Mouse (Mus musculus): Measurements from ENCODE around the gene Cnih1. TPM values are rescaled to one million over a fixed set of nuclear protein-coding genes. Genes with fewer than 3 reads are reported as not detected.
A peak's percentile ranks its signal among the peaks of the same experiment; 100 is the strongest.

Cnih1 gene
- polyA plus RNA-seq, 1 experiment, result 104 TPM

DNA sequence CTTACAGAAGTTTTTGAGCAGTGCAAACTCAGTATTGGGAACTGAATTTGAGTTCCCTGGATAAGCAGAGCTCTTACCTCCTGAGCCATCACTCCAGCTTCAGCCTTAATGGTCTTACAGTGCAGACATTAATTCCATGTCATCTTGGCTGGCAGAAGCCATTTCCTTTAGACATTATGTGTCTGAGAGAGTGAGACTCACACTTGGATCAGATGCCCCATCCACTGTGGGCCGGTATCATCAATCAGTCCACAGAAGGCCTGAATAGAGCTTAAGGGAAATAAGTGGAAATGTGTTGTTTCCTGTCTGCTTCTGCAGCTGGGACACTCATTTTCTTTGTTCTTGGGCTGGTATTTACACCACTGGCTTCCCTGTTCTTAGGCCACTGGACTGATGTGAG is 15.6 kb upstream of the Cnih1 start:
- Histone ChIP-seq H3K79me2 (ENCODE audit: control insufficient read depth, insufficient read depth) (no peaks in the 10 kb centered on the region), H3K27me3 (ENCODE audit: control insufficient read depth, insufficient read depth, insufficient read length) (no peaks in the 10 kb centered on the region), H3K36me3 (ENCODE audit: control insufficient read depth, insufficient read depth) (peaks cover 23% of the 10 kb centered on the region), H3K4me3 (no peak overlapping the region), H3ac (ENCODE audit: control insufficient read depth, insufficient read length) (no peak overlapping the region), H3K4me2 (ENCODE audit: low read depth) (no peak overlapping the region)
- TF ChIP-seq CEBPB (IDR thresholded peaks at IDR 0.05; ENCODE audit: insufficient read depth, poor library complexity, severe bottlenecking) (no peak), USF1 (IDR thresholded peaks at IDR 0.05; ENCODE audit: low read depth) (no peak), SRF (IDR thresholded peaks at IDR 0.05; ENCODE audit: control insufficient read depth, insufficient read length, low read depth) (no peak), MAX (IDR thresholded peaks at IDR 0.05; ENCODE audit: low read depth) (no peak), E2F4 (IDR thresholded peaks at IDR 0.05; ENCODE audit: insufficient read depth) (no peak), POLR2A (IDR thresholded peaks at IDR 0.05; ENCODE audit: insufficient read length, low read depth) (no peak), MYOD1 (IDR thresholded peaks at IDR 0.05; ENCODE audit: control insufficient read depth in 1 of 3, insufficient read length in 2 of 3, low read depth in 2 of 3) (no peak), REST (IDR thresholded peaks at IDR 0.05; ENCODE audit: insufficient read depth, insufficient read length) (no peak), TCF12 (IDR thresholded peaks at IDR 0.05; ENCODE audit: insufficient read depth, poor library complexity, severe bottlenecking) (no peak), MYOG (IDR thresholded peaks at IDR 0.05; ENCODE audit: control insufficient read depth in 1 of 3, insufficient read depth in 1 of 3, insufficient read length in 2 of 3, low read depth in 2 of 3) (no peak), POLR2AphosphoS2 (IDR thresholded peaks at IDR 0.05; ENCODE audit: insufficient read length, low read depth) (no peak), TCF3 (IDR thresholded peaks at IDR 0.05; ENCODE audit: insufficient read length, low read depth) (no peak)

DNA sequence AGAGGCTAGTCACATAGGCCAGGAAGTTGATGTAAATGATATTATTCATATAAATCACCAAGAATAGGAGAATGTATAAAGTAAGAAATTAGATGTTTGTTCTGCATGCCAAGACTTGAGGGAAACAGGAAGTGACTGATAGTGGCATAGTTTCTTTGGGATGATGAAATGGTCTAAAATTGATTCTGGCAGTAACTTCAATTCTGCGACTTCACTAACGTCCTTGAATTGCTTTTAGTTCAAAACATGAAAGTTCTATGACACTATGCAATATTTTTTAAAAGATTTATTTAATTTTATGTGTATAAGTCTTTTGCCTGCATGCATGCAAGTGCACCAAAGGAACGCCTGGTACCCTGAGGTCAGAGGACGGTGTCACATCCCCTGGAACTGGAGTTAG is 15.0 kb upstream of the Cnih1 start:
- Histone ChIP-seq H3ac (ENCODE audit: control insufficient read depth, insufficient read length) (no peak overlapping the region), H3K4me2 (ENCODE audit: low read depth) (no peak overlapping the region), H3K79me2 (ENCODE audit: control insufficient read depth, insufficient read depth) (no peaks in the 10 kb centered on the region), H3K27me3 (ENCODE audit: control insufficient read depth, insufficient read depth, insufficient read length) (no peaks in the 10 kb centered on the region), H3K36me3 (ENCODE audit: control insufficient read depth, insufficient read depth) (peaks cover 18% of the 10 kb centered on the region), H3K4me3 (no peak overlapping the region)
- TF ChIP-seq CEBPB (IDR thresholded peaks at IDR 0.05; ENCODE audit: insufficient read depth, poor library complexity, severe bottlenecking), result no peak
- TF ChIP-seq E2F4 (IDR thresholded peaks at IDR 0.05; ENCODE audit: insufficient read depth), result no peak
- TF ChIP-seq MYOD1 (IDR thresholded peaks at IDR 0.05; ENCODE audit: control insufficient read depth in 1 of 3, insufficient read length in 2 of 3, low read depth in 2 of 3), result no peak
- no peak for TF ChIP-seq MYOG (IDR thresholded peaks at IDR 0.05; ENCODE audit: control insufficient read depth in 1 of 3, insufficient read depth in 1 of 3, insufficient read length in 2 of 3, low read depth in 2 of 3)

DNA sequence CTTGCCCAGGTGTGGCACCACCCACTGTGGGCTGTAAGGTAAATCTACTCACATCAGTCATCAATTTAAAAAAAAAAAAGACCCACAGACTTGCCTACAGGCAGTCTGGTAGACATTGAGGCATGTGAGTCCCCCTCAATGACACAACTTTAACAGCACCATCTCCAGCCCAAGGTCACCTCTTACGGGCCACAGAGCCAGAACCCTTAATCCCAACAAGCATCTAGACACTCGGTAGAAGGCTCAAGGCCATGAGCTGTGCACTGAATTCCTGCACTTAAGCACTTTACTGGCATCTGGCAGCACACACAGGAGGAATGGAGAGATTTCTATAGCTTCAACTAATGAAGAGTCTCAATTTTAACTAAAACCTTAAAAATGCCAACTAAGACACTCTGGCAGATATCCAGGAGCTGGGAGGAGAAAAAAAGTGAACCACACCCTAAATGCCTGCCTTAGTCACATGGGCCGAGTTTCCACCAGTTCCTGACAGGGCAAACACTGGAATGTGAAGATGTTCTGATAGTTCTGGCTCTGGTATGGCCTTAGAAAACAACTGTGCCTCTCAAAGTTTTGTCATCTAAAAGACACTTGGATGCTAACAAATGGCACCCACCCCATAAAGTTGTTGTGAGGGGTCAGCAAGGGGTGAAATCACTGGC is 12.6 kb upstream of the Cnih1 start:
- no peaks in the 10 kb centered on the region for H3K27me3 ChIP-seq (ENCODE audit: control insufficient read depth, insufficient read depth, insufficient read length)
- H3K4me2 ChIP-seq (ENCODE audit: low read depth), result peak overlapping the region; percentile 32
- H3K79me2 ChIP-seq (ENCODE audit: control insufficient read depth, insufficient read depth), result no peaks in the 10 kb centered on the region
- TF ChIP-seq CEBPB (IDR thresholded peaks at IDR 0.05; ENCODE audit: insufficient read depth, poor library complexity, severe bottlenecking) (no peak), E2F4 (IDR thresholded peaks at IDR 0.05; ENCODE audit: insufficient read depth) (no peak), POLR2AphosphoS2 (IDR thresholded peaks at IDR 0.05; ENCODE audit: insufficient read length, low read depth) (no peak), MYOD1 (IDR thresholded peaks at IDR 0.05; ENCODE audit: control insufficient read depth in 1 of 3, insufficient read length in 2 of 3, low read depth in 2 of 3) (no peak), REST (IDR thresholded peaks at IDR 0.05; ENCODE audit: insufficient read depth, insufficient read length) (no peak), USF1 (IDR thresholded peaks at IDR 0.05; ENCODE audit: low read depth) (no peak), TCF12 (IDR thresholded peaks at IDR 0.05; ENCODE audit: insufficient read depth, poor library complexity, severe bottlenecking) (no peak), MYOG (IDR thresholded peaks at IDR 0.05; ENCODE audit: control insufficient read depth in 1 of 3, insufficient read depth in 1 of 3, insufficient read length in 2 of 3, low read depth in 2 of 3) (no peak), TCF3 (IDR thresholded peaks at IDR 0.05; ENCODE audit: insufficient read length, low read depth) (no peak), MAX (IDR thresholded peaks at IDR 0.05; ENCODE audit: low read depth) (no peak), POLR2A (IDR thresholded peaks at IDR 0.05; ENCODE audit: insufficient read length, low read depth) (no peak), SRF (IDR thresholded peaks at IDR 0.05; ENCODE audit: control insufficient read depth, insufficient read length, low read depth) (no peak)
- H3K36me3 ChIP-seq (ENCODE audit: control insufficient read depth, insufficient read depth), result peaks cover 10% of the 10 kb centered on the region
- no peak overlapping the region for H3K4me3 ChIP-seq
- no peak overlapping the region for H3ac ChIP-seq (ENCODE audit: control insufficient read depth, insufficient read length)

- H3K79me2 ChIP-seq (ENCODE audit: control insufficient read depth, insufficient read depth), result no peaks in the 10 kb centered on the region
- no peak overlapping the region for H3K4me3 ChIP-seq
- TF ChIP-seq POLR2A (IDR thresholded peaks at IDR 0.05; ENCODE audit: insufficient read length, low read depth), result no peak
- no peak for TF ChIP-seq MAX (IDR thresholded peaks at IDR 0.05; ENCODE audit: low read depth)
- no peak for TF ChIP-seq MYOD1 (IDR thresholded peaks at IDR 0.05; ENCODE audit: control insufficient read depth in 1 of 3, insufficient read length in 2 of 3, low read depth in 2 of 3)
- TF ChIP-seq MYOG (IDR thresholded peaks at IDR 0.05; ENCODE audit: control insufficient read depth in 1 of 3, insufficient read depth in 1 of 3, insufficient read length in 2 of 3, low read depth in 2 of 3), result no peak
- TF ChIP-seq SRF (IDR thresholded peaks at IDR 0.05; ENCODE audit: control insufficient read depth, insufficient read length, low read depth), result no peak
- no peak for TF ChIP-seq CEBPB (IDR thresholded peaks at IDR 0.05; ENCODE audit: insufficient read depth, poor library complexity, severe bottlenecking)
- TF ChIP-seq USF1 (IDR thresholded peaks at IDR 0.05; ENCODE audit: low read depth), result no peak
- no peak for TF ChIP-seq POLR2AphosphoS2 (IDR thresholded peaks at IDR 0.05; ENCODE audit: insufficient read length, low read depth)
- no peak for TF ChIP-seq TCF12 (IDR thresholded peaks at IDR 0.05; ENCODE audit: insufficient read depth, poor library complexity, severe bottlenecking)
- no peak for TF ChIP-seq E2F4 (IDR thresholded peaks at IDR 0.05; ENCODE audit: insufficient read depth)
- no peak for TF ChIP-seq TCF3 (IDR thresholded peaks at IDR 0.05; ENCODE audit: insufficient read length, low read depth)
- no peak for TF ChIP-seq REST (IDR thresholded peaks at IDR 0.05; ENCODE audit: insufficient read depth, insufficient read length)
- H3K27me3 ChIP-seq (ENCODE audit: control insufficient read depth, insufficient read depth, insufficient read length), result no peaks in the 10 kb centered on the region
- H3ac ChIP-seq (ENCODE audit: control insufficient read depth, insufficient read length), result no peak overlapping the region
- H3K4me2 ChIP-seq (ENCODE audit: low read depth), result no peak overlapping the region
- H3K36me3 ChIP-seq (ENCODE audit: control insufficient read depth, insufficient read depth), result peaks cover 1% of the 10 kb centered on the region
Observed at GRCm38 (mm10) chr14:46794157-46794556, 5.9 kb upstream of the Cnih1 start.
